Mouse (Mus musculus) neural tube, embryonic 12.5 days (tissue): ENCODE measurements around the gene Rap1gap2. TPM values are rescaled to one million over a fixed set of nuclear protein-coding genes. Genes with fewer than 3 reads are reported as not detected.

Source experiments
- ATAC-seq: fragments of 200-750 bp; cut with Nextera tagmentation; 2 replicates; pipeline ENCODE4 v1.8.0; 2017; ENCODE audit warnings: low read depth, mild to moderate bottlenecking, moderate TSS enrichment, moderate library complexity; ENCODE audit not compliant: low FRiP score
- H3K27ac ChIP-seq: fragments of 300-500 bp; sonication (generic); 2 replicates; pipeline ENCODE4 v1.5.1; 2016
- H3K27me3 ChIP-seq: fragments of 300-500 bp; sonication (generic); replicated peaks from 2 replicates; pipeline ENCODE4 v1.6.1; 2016; ENCODE audit warnings: mild to moderate bottlenecking
- H3K36me3 ChIP-seq: fragments of 300-500 bp; sonication (generic); 2 replicates; pipeline ENCODE4 v1.6.1; 2016; ENCODE audit warnings: mild to moderate bottlenecking
- H3K4me1 ChIP-seq: fragments of 300-500 bp; sonication (generic); 2 replicates; pipeline ENCODE4 v1.6.1; 2016
- H3K4me2 ChIP-seq: fragments of 300-500 bp; sonication (generic); replicated peaks from 2 replicates; pipeline ENCODE4 v1.6.1; 2016; ENCODE audit warnings: mild to moderate bottlenecking
- H3K4me3 ChIP-seq: fragments of 300-500 bp; sonication (generic); 2 replicates; pipeline ENCODE4 v1.5.1; 2016
- H3K9ac ChIP-seq: fragments of 300-500 bp; sonication (generic); 2 replicates; pipeline ENCODE4 v1.6.1; 2016; ENCODE audit warnings: mild to moderate bottlenecking
- H3K9me3 ChIP-seq: fragments of 300-500 bp; sonication (generic); 2 replicates; pipeline ENCODE4 v1.6.1; 2016; ENCODE audit warnings: mild to moderate bottlenecking
- WGBS: fragments of 180-500 bp; shearing (Covaris S2); methylation state at CpG from one replicate; pipeline ENCODE4 v1.1.7; 2016; 5-methylcytosine and 5-hydroxymethylcytosine counted together
- polyA plus RNA-seq: library from polyadenylated mRNA; unstranded; fragments of >200 nt; fragmentation: Nextera tagmentation; extraction: Ambion mirVana; gene quantifications from 2 replicates; pipeline ENCODE4 v1.2.1, GENCODE M21; 2016

Gene Rap1gap2
- polyA plus RNA-seq, 1 experiment from 2014 or later: 10.1 TPM

GRCm38 (mm10) chr11:74458400-74458799, 152.3 kb downstream of the Rap1gap2 start:
- Histone ChIP-seq H3K4me2 (no peak overlapping the region), H3K4me1 (no peaks in the 10 kb centered on the region), H3K27me3 (no peaks in the 10 kb centered on the region), H3K9ac (no peak overlapping the region), H3K36me3 (no peaks in the 10 kb centered on the region), H3K9me3 (no peaks in the 10 kb centered on the region), H3K4me3 (no peak overlapping the region), H3K27ac (no peak overlapping the region)
- 77% methylated on average over 3 of the region's 3 CpGs for WGBS
- no peak for ATAC-seq

- no peaks in the 10 kb centered on the region for H3K36me3 ChIP-seq
- WGBS: 67% methylated on average over 10 of the region's 10 CpGs
- no peak overlapping the region for H3K9ac ChIP-seq
- ATAC-seq: no peak
- H3K4me1 ChIP-seq: no peaks in the 10 kb centered on the region
- H3K9me3 ChIP-seq: no peaks in the 10 kb centered on the region
- no peak overlapping the region for H3K4me2 ChIP-seq
- H3K27ac ChIP-seq: no peak overlapping the region
- H3K27me3 ChIP-seq: no peaks in the 10 kb centered on the region
- no peak overlapping the region for H3K4me3 ChIP-seq
Observed at GRCm38 (mm10) chr11:74457194-74457593, 153.5 kb downstream of the Rap1gap2 start.

- no peak overlapping the region for H3K9ac ChIP-seq
- no peaks in the 10 kb centered on the region for H3K36me3 ChIP-seq
- no peak overlapping the region for H3K4me3 ChIP-seq
- H3K9me3 ChIP-seq: no peaks in the 10 kb centered on the region; the same call in 1 of the 2 replicates
- H3K4me1 ChIP-seq: no peaks in the 10 kb centered on the region
- H3K27me3 ChIP-seq: no peaks in the 10 kb centered on the region
- no peak for ATAC-seq
- H3K27ac ChIP-seq: no peak overlapping the region
- no peak overlapping the region for H3K4me2 ChIP-seq
- WGBS: 58% methylated on average over 4 of the region's 4 CpGs
Observed at GRCm38 (mm10) chr11:74448556-74448955, 162.2 kb downstream of the Rap1gap2 start.

GRCm38 (mm10) chr11:74447991-74448403, 162.7 kb downstream of the Rap1gap2 start:
- Histone ChIP-seq H3K4me3 (no peak overlapping the region), H3K36me3 (no peaks in the 10 kb centered on the region), H3K27ac (no peak overlapping the region), H3K4me1 (no peaks in the 10 kb centered on the region), H3K4me2 (no peak overlapping the region), H3K27me3 (no peaks in the 10 kb centered on the region), H3K9ac (no peak overlapping the region), H3K9me3 (no peaks in the 10 kb centered on the region; the same call in 1 of the 2 replicates)
- ATAC-seq: no peak
- WGBS: 90% methylated on average over 6 of the region's 6 CpGs

- ATAC-seq: no peak
- H3K9me3 ChIP-seq: no peaks in the 10 kb centered on the region; the same call in 1 of the 2 replicates
- no peaks in the 10 kb centered on the region for H3K27me3 ChIP-seq
- H3K27ac ChIP-seq: no peak overlapping the region
- no peak overlapping the region for H3K9ac ChIP-seq
- WGBS: 86% methylated on average over 3 of the region's 3 CpGs
- no peaks in the 10 kb centered on the region for H3K36me3 ChIP-seq
- H3K4me2 ChIP-seq: no peak overlapping the region
- no peaks in the 10 kb centered on the region for H3K4me1 ChIP-seq
- no peak overlapping the region for H3K4me3 ChIP-seq
Observed at GRCm38 (mm10) chr11:74445591-74445990, 165.1 kb downstream of the Rap1gap2 start.

GRCm38 (mm10) chr11:74443924-74444256, 166.8 kb downstream of the Rap1gap2 start:
- no peak overlapping the region for H3K4me2 ChIP-seq
- no peaks in the 10 kb centered on the region for H3K4me1 ChIP-seq
- no peaks in the 10 kb centered on the region; the same call in 1 of the 2 replicates for H3K9me3 ChIP-seq
- whole genome bisulfite sequencing: 87% methylated on average over 5 of the region's 5 CpGs
- H3K4me3 ChIP-seq: no peak overlapping the region
- no peak for ATAC-seq
- no peak overlapping the region for H3K27ac ChIP-seq
- H3K36me3 ChIP-seq: no peaks in the 10 kb centered on the region
- H3K9ac ChIP-seq: no peak overlapping the region
- no peaks in the 10 kb centered on the region for H3K27me3 ChIP-seq

GRCm38 (mm10) chr11:74443147-74443923, 167.4 kb downstream of the Rap1gap2 start:
- Histone ChIP-seq H3K36me3 (no peaks in the 10 kb centered on the region), H3K4me2 (no peak overlapping the region), H3K4me1 (no peaks in the 10 kb centered on the region), H3K27ac (no peak overlapping the region), H3K9me3 (no peaks in the 10 kb centered on the region; the same call in 1 of the 2 replicates), H3K9ac (no peak overlapping the region), H3K27me3 (no peaks in the 10 kb centered on the region), H3K4me3 (no peak overlapping the region)
- no peak for ATAC-seq
- WGBS: 88% methylated on average over 6 of the region's 6 CpGs

GRCm38 (mm10) chr11:74442396-74442795, 168.3 kb downstream of the Rap1gap2 start:
- no peak overlapping the region for H3K27ac ChIP-seq
- H3K4me1 ChIP-seq: no peaks in the 10 kb centered on the region
- no peak overlapping the region for H3K4me2 ChIP-seq
- ATAC-seq: no peak
- 90% methylated on average over 4 of the region's 4 CpGs for WGBS
- no peaks in the 10 kb centered on the region for H3K27me3 ChIP-seq
- H3K9me3 ChIP-seq: no peaks in the 10 kb centered on the region; the same call in 1 of the 2 replicates
- no peak overlapping the region for H3K4me3 ChIP-seq
- H3K36me3 ChIP-seq: no peaks in the 10 kb centered on the region
- H3K9ac ChIP-seq: no peak overlapping the region

GRCm38 (mm10) chr11:74440112-74440511, 170.6 kb downstream of the Rap1gap2 start:
- no peak overlapping the region for H3K27ac ChIP-seq
- H3K4me1 ChIP-seq: no peaks in the 10 kb centered on the region
- H3K36me3 ChIP-seq: no peaks in the 10 kb centered on the region
- no peaks in the 10 kb centered on the region for H3K27me3 ChIP-seq
- no peaks in the 10 kb centered on the region; the same call in 1 of the 2 replicates for H3K9me3 ChIP-seq
- WGBS: 72% methylated on average over 8 of the region's 8 CpGs
- no peak for ATAC-seq
- H3K4me3 ChIP-seq: no peak overlapping the region
- H3K4me2 ChIP-seq: no peak overlapping the region
- no peak overlapping the region for H3K9ac ChIP-seq

- no peak overlapping the region for H3K4me2 ChIP-seq
Observed at GRCm38 (mm10) chr11:74439202-74439601, 171.5 kb downstream of the Rap1gap2 start.

GRCm38 (mm10) chr11:74438249-74438648, 172.5 kb downstream of the Rap1gap2 start:
- Histone ChIP-seq H3K27me3 (no peaks in the 10 kb centered on the region), H3K9me3 (no peaks in the 10 kb centered on the region), H3K4me1 (no peaks in the 10 kb centered on the region), H3K4me3 (no peak overlapping the region), H3K4me2 (no peak overlapping the region), H3K36me3 (no peaks in the 10 kb centered on the region), H3K27ac (no peak overlapping the region), H3K9ac (no peak overlapping the region)
- 94% methylated on average over 4 of the region's 4 CpGs for WGBS
- no peak for ATAC-seq

More at GRCm38 (mm10) chr11:74439202-74439601, 171.5 kb downstream of the Rap1gap2 start:
- H3K4me1 ChIP-seq: no peaks in the 10 kb centered on the region
- H3K27me3 ChIP-seq: no peaks in the 10 kb centered on the region
- no peak for ATAC-seq
- H3K27ac ChIP-seq: no peak overlapping the region
- H3K36me3 ChIP-seq: no peaks in the 10 kb centered on the region
- no peaks in the 10 kb centered on the region for H3K9me3 ChIP-seq
- no peak overlapping the region for H3K4me3 ChIP-seq
- 71% methylated on average over 6 of the region's 6 CpGs for whole genome bisulfite sequencing
- H3K9ac ChIP-seq: no peak overlapping the region

GRCm38 (mm10) chr11:74435366-74435765, 175.3 kb downstream of the Rap1gap2 start:
- Histone ChIP-seq H3K27me3 (no peaks in the 10 kb centered on the region), H3K36me3 (no peaks in the 10 kb centered on the region), H3K9me3 (no peaks in the 10 kb centered on the region), H3K4me2 (no peak overlapping the region), H3K4me1 (no peaks in the 10 kb centered on the region), H3K9ac (no peak overlapping the region), H3K27ac (no peak overlapping the region), H3K4me3 (no peak overlapping the region)
- WGBS: 94% methylated on average over 2 of the region's 2 CpGs
- ATAC-seq: no peak

- H3K9me3 ChIP-seq: no peaks in the 10 kb centered on the region
- H3K36me3 ChIP-seq: no peaks in the 10 kb centered on the region
- WGBS: 85% methylated on average over 4 of the region's 4 CpGs
- no peak overlapping the region for H3K4me3 ChIP-seq
- H3K4me1 ChIP-seq: peaks cover 4% of the 10 kb centered on the region; the same call in 1 of the 2 replicates
- H3K9ac ChIP-seq: no peak overlapping the region
- H3K27ac ChIP-seq: no peak overlapping the region
- 0 out of 2 replicates have a peak, but pooled peaks cover 3% of the 10 kb centered on the region for H3K27me3 ChIP-seq
- no peak overlapping the region for H3K4me2 ChIP-seq
- no peak for ATAC-seq
Observed at GRCm38 (mm10) chr11:74433000-74433399, 177.7 kb downstream of the Rap1gap2 start.
